Mouse (Mus musculus) neural tube, embryonic 11.5 days (tissue): ENCODE results near the gene Dnhd1. TPM values are rescaled to one million over a fixed set of nuclear protein-coding genes. Genes with fewer than 3 reads are reported as not detected.

Experiments used
- ATAC-seq: fragments of 200-750 bp; cut with Nextera tagmentation; 2 replicates; pipeline ENCODE4 v1.8.0; 2017; ENCODE audit warnings: moderate number of reproducible peaks, mild to moderate bottlenecking, moderate TSS enrichment, moderate library complexity; ENCODE audit not compliant: insufficient read depth, low FRiP score, low TSS enrichment
- DNase-seq: peaks from one replicate; pipeline ENCODE4 v3.0.0-alpha.2; 2015; ENCODE audit warnings: low spot score
- H3K27ac ChIP-seq: fragments of 300-500 bp; sonication (generic); 2 replicates; pipeline ENCODE4 v1.5.1; 2014; ENCODE audit warnings: low read depth, mild to moderate bottlenecking, low read length
- H3K27me3 ChIP-seq: fragments of 300-500 bp; sonication (generic); 2 replicates; pipeline ENCODE4 v1.6.1; 2014; ENCODE audit warnings: mild to moderate bottlenecking, low read length, mixed read lengths; ENCODE audit not compliant: control insufficient read depth, insufficient read depth
- H3K36me3 ChIP-seq: fragments of 300-500 bp; sonication (generic); 2 replicates; pipeline ENCODE4 v1.6.1; 2014; ENCODE audit warnings: mild to moderate bottlenecking, low read length, moderate library complexity, mixed read lengths; ENCODE audit not compliant: control insufficient read depth, insufficient read depth
- H3K4me1 ChIP-seq: fragments of 300-500 bp; sonication (generic); 2 replicates; pipeline ENCODE4 v1.6.1; 2014; ENCODE audit warnings: low read length, mixed read lengths; ENCODE audit not compliant: control insufficient read depth, insufficient read depth
- H3K4me2 ChIP-seq: fragments of 300-500 bp; sonication (generic); 2 replicates; pipeline ENCODE4 v1.6.1; 2014; ENCODE audit warnings: low read depth, mild to moderate bottlenecking, moderate library complexity
- H3K4me3 ChIP-seq: fragments of 300-500 bp; sonication (generic); 2 replicates; pipeline ENCODE4 v1.5.1; 2014; ENCODE audit warnings: low read depth, low read length
- H3K9ac ChIP-seq: fragments of 300-500 bp; sonication (generic); 2 replicates; pipeline ENCODE4 v1.6.1; 2014; ENCODE audit warnings: mild to moderate bottlenecking, low read length
- H3K9me3 ChIP-seq: fragments of 300-500 bp; sonication (generic); 2 replicates; pipeline ENCODE4 v1.6.1; 2016; ENCODE audit warnings: low read length; ENCODE audit not compliant: control insufficient read depth
- WGBS: fragments of 180-500 bp; shearing (Covaris S2); extraction: QIAGEN DNeasy Blood & Tissue Kit; methylation state at CpG from one replicate; pipeline ENCODE4 v1.1.7; 2014; 5-methylcytosine and 5-hydroxymethylcytosine counted together
- polyA plus RNA-seq: library from polyadenylated mRNA; unstranded; fragments of >200 nt; fragmentation: Nextera tagmentation; extraction: Ambion mirVana; gene quantifications from 2 replicates; pipeline ENCODE4 v1.2.1, GENCODE M21; 2014

The Dnhd1 gene
- 0.50 and 2.0 TPM in 2 replicates for polyA plus RNA-seq

- H3K9me3 ChIP-seq: no peaks in the 10 kb centered on the region
- H3K9ac ChIP-seq: 0 out of 2 replicates have a peak within 1 kb of the TSS, but pooled peaks have one; percentile 35
- ATAC-seq (peak; percentile 92), DNase-seq (peak; percentile 78)
- H3K4me3 ChIP-seq: peak within 1 kb of the TSS; percentile 30
- H3K4me2 ChIP-seq: peak within 1 kb of the TSS; percentile 55
- no peaks in the 10 kb centered on the region for H3K36me3 ChIP-seq
- no peaks in the 10 kb centered on the region for H3K27me3 ChIP-seq
- H3K27ac ChIP-seq: no peak within 1 kb of the TSS
- peaks cover 3% of the 10 kb centered on the region; the same call in 1 of the 2 replicates for H3K4me1 ChIP-seq
- 2% methylated on average over 17 of the region's 17 CpGs for WGBS
Observed at GRCm38 (mm10) chr7:105650639-105651435, at the start of gene Dnhd1. TSS of gene Dnhd1 (plus strand) at chr7:105650827.

- Histone ChIP-seq H3K4me1 (no peaks in the 10 kb centered on the region), H3K9me3 (no peaks in the 10 kb centered on the region), H3K27me3 (no peaks in the 10 kb centered on the region), H3K36me3 (no peaks in the 10 kb centered on the region), H3K27ac (no peak overlapping the region), H3K9ac (no peak overlapping the region), H3K4me2 (no peak overlapping the region), H3K4me3 (no peak overlapping the region)
- DNase-seq (peak; percentile 60), ATAC-seq (0 out of 2 replicates have a peak, but pooled peaks have one; percentile 68)
- WGBS: 44% methylated on average over 9 of the region's 9 CpGs
Observed at GRCm38 (mm10) chr7:105602860-105603623, 47.6 kb upstream of the Dnhd1 start.

GRCm38 (mm10) chr7:105608467-105608866 lies 42.2 kb upstream of the Dnhd1 start:
- peaks cover 12% of the 10 kb centered on the region for H3K36me3 ChIP-seq
- no peaks in the 10 kb centered on the region for H3K4me1 ChIP-seq
- H3K9ac ChIP-seq: no peak overlapping the region
- no peak overlapping the region for H3K4me2 ChIP-seq
- no peak for ATAC-seq
- H3K9me3 ChIP-seq: no peaks in the 10 kb centered on the region
- no peak for DNase-seq
- H3K27ac ChIP-seq: no peak overlapping the region
- H3K4me3 ChIP-seq: no peak overlapping the region
- WGBS: 84% methylated on average over 3 of the region's 3 CpGs
- H3K27me3 ChIP-seq: no peaks in the 10 kb centered on the region

GRCm38 (mm10) chr7:105611767-105612166 lies 38.9 kb upstream of the Dnhd1 start:
- WGBS: 96% methylated on average over 1 of the region's 1 CpGs
- H3K4me2 ChIP-seq: no peak overlapping the region
- H3K27me3 ChIP-seq: no peaks in the 10 kb centered on the region
- DNase-seq (no peak), ATAC-seq (no peak)
- no peaks in the 10 kb centered on the region for H3K9me3 ChIP-seq
- no peak overlapping the region for H3K27ac ChIP-seq
- no peak overlapping the region for H3K9ac ChIP-seq
- no peak overlapping the region for H3K4me3 ChIP-seq
- H3K36me3 ChIP-seq: peaks cover 14% of the 10 kb centered on the region
- no peaks in the 10 kb centered on the region for H3K4me1 ChIP-seq

GRCm38 (mm10) chr7:105614400-105614799 lies 36.2 kb upstream of the Dnhd1 start:
- Histone ChIP-seq H3K4me2 (no peak overlapping the region), H3K27ac (no peak overlapping the region), H3K9ac (no peak overlapping the region), H3K27me3 (no peaks in the 10 kb centered on the region), H3K4me1 (no peaks in the 10 kb centered on the region), H3K9me3 (no peaks in the 10 kb centered on the region), H3K36me3 (peaks cover 22% of the 10 kb centered on the region), H3K4me3 (no peak overlapping the region)
- DNase-seq: no peak
- no peak for ATAC-seq
- 82% methylated on average over 1 of the region's 1 CpGs for WGBS

GRCm38 (mm10) chr7:105615720-105616119 lies 34.9 kb upstream of the Dnhd1 start:
- H3K27ac ChIP-seq: no peak overlapping the region
- H3K27me3 ChIP-seq: no peaks in the 10 kb centered on the region
- H3K9me3 ChIP-seq: no peaks in the 10 kb centered on the region
- H3K4me3 ChIP-seq: no peak overlapping the region
- ATAC-seq (no peak), DNase-seq (no peak)
- H3K36me3 ChIP-seq: peaks cover 21% of the 10 kb centered on the region
- no peaks in the 10 kb centered on the region for H3K4me1 ChIP-seq
- WGBS: 78% methylated on average over 1 of the region's 1 CpGs
- no peak overlapping the region for H3K4me2 ChIP-seq
- no peak overlapping the region for H3K9ac ChIP-seq

GRCm38 (mm10) chr7:105616561-105616960 lies 34.1 kb upstream of the Dnhd1 start:
- Histone ChIP-seq H3K27me3 (no peaks in the 10 kb centered on the region), H3K4me3 (no peak overlapping the region), H3K9ac (no peak overlapping the region), H3K4me1 (no peaks in the 10 kb centered on the region), H3K4me2 (no peak overlapping the region), H3K27ac (no peak overlapping the region), H3K36me3 (peaks cover 14% of the 10 kb centered on the region), H3K9me3 (no peaks in the 10 kb centered on the region)
- ATAC-seq: no peak
- DNase-seq: no peak
- 89% methylated on average over 6 of the region's 6 CpGs for WGBS

GRCm38 (mm10) chr7:105617810-105618209 lies 32.8 kb upstream of the Dnhd1 start:
- H3K9me3 ChIP-seq: no peaks in the 10 kb centered on the region
- H3K4me1 ChIP-seq: no peaks in the 10 kb centered on the region
- no peaks in the 10 kb centered on the region for H3K27me3 ChIP-seq
- 95% methylated on average over 22 of the region's 22 CpGs for WGBS
- H3K9ac ChIP-seq: no peak overlapping the region
- H3K4me3 ChIP-seq: no peak overlapping the region
- H3K36me3 ChIP-seq: peaks cover 12% of the 10 kb centered on the region
- no peak overlapping the region for H3K27ac ChIP-seq
- H3K4me2 ChIP-seq: no peak overlapping the region
- DNase-seq: no peak
- no peak for ATAC-seq
